Mouse (Mus musculus) ES-E14 (cell line): Measurements from ENCODE around the gene Zkscan16.

Experiments used
- HCFC1 ChIP-seq: IDR thresholded peaks from 2 replicates; pipeline ENCODE4 v1.6.1; 2012; ENCODE audit warnings: low read length, inconsistent platforms, borderline replicate concordance; ENCODE audit not compliant: insufficient read depth
- ZNF384 ChIP-seq: IDR thresholded peaks from 2 replicates; pipeline ENCODE4 v1.6.1; 2012; ENCODE audit warnings: low read depth, low read length, inconsistent platforms

DNA sequence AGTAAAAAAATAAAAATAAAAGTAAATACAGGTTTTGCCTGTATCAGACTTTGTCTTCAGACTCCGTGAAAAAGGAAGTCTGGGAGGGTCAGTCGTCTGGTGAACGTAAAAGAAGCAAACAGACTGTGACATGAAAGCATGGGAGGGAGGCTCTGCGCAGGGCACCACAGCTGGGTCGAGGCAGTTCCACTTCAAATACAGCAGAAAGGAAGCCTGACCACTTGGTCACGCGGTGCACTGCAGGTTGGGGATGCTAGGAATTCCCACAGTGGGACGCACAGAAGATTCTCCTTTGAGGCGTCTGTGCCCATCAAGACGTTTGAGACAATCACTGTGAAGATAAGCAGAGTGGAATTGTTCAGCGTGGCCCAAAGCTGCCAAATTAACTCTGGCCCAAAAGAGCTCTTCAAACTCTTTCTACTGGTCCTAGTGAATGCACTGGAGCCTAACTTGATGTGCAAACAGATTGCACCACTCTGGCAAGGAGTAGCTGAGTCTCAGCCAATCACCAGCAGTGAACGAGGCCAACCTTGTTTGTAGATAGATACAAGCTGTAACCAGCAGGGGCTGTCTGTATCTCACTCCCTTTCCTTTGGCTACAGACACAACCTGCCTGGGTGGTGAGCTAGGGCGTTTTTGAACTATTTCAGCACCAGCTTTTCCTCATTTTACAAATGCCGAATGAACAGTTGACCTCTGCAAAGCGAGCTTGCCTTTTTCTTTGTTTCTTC lies 8.5 kb upstream of the Zkscan16 start:
- TF ChIP-seq ZNF384 (no peak), HCFC1 (no peak)
